Mouse (Mus musculus) CD4-positive naive resting alpha-beta T cell, adult 57 days (primary cell): ENCODE data around the gene Zfp143. TPM values are rescaled to one million over a fixed set of nuclear protein-coding genes. Genes with fewer than 3 reads are reported as not detected.

Experiments
- total RNA-seq: library from RNA; stranded (reverse); gene quantifications from one replicate; pipeline ENCODE4 v1.2.4, GENCODE M21; 2023

The Zfp143 gene
- 29.8 TPM for total RNA-seq

DNA sequence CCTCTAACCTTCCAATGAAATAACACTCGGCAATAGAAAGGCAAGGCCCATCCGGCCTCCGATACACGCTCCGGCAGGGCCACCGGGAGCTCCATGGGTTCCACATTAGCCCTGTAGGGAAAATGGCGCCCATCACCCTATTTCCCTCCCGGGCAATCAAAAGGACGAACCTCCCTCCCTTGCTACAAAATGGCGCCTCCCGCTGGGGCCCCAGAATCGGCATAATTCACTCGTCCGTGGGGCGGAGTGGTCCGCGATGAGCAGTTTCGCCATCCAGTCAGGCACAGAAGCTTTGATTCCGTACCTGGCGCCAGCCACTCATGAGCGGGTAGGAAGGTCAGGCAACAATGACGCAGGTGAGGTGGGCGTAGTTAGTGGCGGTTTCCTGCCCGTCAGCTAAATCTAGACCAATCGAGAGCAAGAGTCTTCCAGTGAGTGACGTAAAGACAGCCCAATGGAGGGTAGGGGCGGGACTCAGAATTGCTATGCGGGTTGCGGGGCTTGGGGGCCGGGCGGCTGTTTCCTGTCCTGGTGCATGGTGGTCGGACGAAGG, at the start of gene Zfp143:
TSS of gene Zfp143 (plus strand) at position 19 of the 553 bp plus-strand sequence.

DNA sequence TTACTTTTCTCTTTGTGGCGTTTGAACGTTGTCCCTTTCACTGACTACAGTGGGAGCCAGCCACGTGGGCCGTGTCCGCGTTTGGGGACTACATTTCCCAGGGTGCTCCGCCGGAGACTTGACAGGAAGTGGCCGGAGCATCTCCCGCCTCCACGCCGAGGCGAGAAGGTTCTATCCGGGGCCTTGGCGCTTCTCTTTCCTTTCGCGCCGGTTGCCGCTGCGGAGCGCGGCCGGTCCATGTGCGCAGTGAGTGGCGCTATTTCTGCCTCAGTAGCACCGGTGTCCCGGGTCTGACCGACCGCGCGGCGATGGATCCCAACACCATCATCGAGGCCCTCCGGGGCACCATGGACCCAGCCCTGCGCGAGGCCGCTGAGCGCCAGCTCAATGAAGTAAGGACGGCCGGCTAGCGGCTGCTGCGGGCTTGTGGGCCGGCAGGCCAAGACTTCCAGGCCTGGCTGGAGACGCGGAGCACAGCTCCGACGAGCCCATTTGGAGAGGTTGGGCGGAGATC, 42.8 kb upstream of the Zfp143 start, which contains the start of gene Ipo7:
TSS of gene Ipo7 (plus strand) at position 158 of the 514 bp plus-strand sequence.

DNA sequence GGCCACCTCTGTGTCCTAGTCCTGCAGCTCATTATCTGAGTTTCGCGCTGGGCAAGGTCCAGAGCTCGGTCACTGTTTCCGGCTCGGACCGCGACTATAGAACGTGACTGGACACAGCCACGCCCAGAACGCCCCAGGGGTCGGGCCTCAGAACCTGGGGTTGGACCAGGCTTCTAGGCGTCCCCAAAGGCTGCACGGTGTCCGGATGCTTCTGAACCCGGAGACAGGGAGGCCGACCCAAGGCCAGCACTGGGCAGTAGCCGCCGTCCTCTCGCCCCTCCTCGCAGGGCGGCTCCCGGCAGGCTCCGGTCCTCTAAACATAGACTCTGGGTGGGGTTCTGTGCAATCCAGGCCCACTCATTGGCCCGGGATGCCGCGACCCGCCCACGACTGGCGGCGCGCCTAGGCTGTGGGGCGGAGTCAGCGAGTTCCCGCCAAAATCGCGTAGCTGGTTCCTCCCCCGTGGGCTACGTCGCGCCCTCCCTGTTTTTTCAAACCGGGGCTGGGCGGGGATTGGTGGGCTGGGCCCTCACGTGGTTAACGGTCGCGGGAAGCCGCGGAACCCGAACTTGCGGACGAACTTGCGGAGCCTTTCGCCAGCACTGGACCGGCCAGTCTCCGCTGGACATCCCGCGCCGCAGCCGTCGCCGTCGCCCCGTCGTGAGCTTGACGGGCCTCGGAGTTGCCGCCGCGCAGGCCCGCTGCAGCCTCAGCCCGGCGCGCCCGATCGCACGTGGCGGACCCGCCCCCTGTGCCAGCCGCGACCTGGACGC, 60.7 kb downstream of the Zfp143 start, which contains the start of gene Wee1:
TSS of gene Wee1 (plus strand) at position 531 of the 773 bp plus-strand sequence.

Other genes starting within 250 kb of the Zfp143 start
- gene Scube2, start 195.5 kb upstream of the Zfp143 start, total RNA-seq = not detected
- gene Dennd5a, start 100.7 kb upstream of the Zfp143 start, total RNA-seq = 25.8 TPM
- 45.0 TPM for gene Tmem41b, start 74.3 kb upstream of the Zfp143 start, total RNA-seq
- 69.5 TPM for gene Ipo7, start 42.9 kb upstream of the Zfp143 start, total RNA-seq
- gene Wee1, start 60.8 kb downstream of the Zfp143 start, total RNA-seq = 2.8 TPM
- gene Swap70, start 160.5 kb downstream of the Zfp143 start, total RNA-seq = 22.2 TPM